Mouse (Mus musculus) G1E-ER4 (cell line): ENCODE results near the gene Irgc1. TPM values are rescaled to one million over a fixed set of nuclear protein-coding genes. Genes with fewer than 3 reads are reported as not detected.

ENCODE experiments used
- GATA1 ChIP-seq: IDR thresholded peaks from one replicate; pipeline ENCODE4 v1.8.0; 2012; ENCODE audit warnings: low read length, inconsistent platforms
- polyA plus RNA-seq: library from polyadenylated mRNA; stranded (reverse); fragments of >175 nt; gene quantifications from 2 replicates; pipeline ENCODE4 v1.2.3, GENCODE M21; 2012

Gene Irgc1
- polyA plus RNA-seq, 1 experiment, result 0.06 TPM

DNA sequence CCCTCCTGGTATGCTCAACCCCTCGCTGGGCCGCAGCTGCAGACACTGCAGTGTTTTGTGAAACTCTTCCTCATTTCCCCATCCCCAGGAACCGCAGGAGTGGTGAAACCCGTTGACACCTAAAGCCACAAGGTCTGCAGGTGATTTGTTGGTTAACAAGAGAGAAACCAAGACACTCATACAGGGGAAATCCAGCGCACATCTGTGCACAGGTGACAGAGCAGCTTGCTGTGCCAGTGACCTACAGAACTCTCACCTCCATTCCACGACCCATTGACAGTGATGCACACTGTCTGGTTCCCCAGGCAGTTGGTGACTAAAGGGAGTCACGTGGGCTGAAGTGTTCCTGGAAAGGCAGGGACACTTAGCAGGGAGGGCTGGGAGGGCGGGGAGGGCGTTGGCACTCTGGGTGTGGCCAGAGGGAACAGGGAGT lies 1.5 kb downstream of the Irgc1 start:
- TF ChIP-seq GATA1, result no peak

DNA sequence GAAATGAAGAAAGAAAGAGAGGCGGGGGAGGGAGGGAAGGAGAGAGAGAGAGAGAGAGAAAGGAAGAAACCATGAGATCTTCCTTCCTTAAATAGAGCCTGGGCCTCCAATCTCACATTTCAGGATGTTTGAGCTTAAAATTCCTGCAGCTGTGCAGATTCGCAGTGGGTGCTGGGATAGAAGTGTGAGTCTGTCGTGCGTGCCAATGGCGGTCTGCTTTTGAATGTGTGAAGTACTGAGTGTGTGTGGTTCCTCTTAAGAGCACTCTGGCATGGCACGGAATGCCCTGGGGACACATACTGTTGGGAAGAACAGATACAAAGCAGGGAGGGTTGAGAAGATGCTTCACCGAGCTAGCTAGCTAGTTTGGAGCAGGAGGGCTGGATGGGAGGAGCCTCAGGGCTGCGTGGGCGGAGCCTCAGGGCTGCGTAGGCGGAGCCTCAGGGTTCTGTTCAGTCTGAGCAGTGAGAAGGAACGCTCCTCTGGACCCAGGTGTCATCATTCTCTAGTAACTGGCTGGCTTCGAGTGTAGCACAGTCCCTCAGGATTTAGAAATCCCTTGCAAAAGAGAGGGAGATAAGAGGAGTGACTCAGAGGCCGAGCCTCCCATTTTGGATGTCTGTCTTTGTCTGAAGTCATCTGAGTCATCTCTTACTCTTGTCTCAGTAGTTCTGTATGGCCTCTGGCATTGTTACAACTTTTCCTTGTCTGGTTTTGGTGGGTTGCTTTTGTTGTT lies 3.1 kb downstream of the Irgc1 start:
- TF ChIP-seq GATA1, result no peak

DNA sequence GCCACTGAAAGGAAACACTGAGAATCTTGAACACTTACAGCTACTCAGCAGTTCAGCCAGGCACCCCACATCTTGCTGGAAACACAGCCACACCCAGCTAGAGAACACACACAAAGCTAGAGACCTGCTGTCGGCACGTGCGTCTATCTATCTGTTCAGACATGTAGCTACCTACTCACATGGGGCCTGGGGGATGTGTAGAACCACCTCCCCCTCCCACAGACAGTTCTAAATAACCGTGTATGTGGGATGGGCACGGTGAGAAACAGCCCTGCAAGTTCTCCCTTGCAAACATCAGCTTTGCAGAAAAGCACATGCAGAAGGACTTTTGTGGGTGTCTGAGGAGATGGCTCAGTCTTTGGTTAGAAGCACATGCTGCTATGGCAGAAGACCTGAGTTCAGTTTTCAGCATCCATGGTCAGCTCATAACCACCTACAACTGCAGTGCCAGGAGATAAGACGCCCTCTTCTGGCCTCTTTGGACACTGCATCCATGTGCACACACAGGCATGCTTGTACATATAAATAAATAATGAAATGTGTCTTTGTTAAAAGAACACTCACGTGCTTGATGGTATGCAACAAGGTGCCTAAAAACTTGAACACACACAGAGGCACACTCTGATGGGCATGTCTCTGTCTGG lies 5.3 kb downstream of the Irgc1 start:
- no peak for TF ChIP-seq GATA1

DNA sequence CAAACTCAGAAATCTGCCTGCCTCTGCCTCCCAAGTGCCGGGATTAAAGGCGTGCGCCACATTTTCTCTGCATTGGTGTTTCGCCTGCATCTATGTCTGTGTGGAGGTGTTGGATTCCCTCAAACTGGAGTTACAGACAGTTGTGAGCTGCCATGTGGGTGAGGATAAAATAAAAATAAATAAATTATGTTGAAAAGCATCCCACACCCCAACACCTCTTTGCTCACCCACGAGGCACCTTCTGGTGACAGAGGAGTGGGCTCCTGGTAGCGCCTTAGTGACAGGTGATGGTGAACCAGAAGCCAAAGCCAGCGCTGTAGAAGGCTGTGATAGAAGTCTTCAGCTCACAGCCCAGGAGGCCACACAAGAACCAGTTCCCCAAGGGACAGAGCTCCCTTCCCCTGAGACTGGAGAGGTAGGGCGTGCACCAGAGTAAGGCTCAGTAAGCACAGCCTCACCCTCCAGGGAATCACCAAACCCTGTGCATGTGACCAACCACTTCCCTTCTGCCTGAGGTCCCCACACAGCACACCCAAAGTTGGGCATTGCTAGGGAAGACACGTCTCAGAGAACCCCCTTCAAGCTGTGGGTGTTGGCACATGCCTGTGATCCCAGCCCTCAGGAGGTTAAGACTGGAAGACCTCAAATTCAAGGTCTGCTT lies 6.7 kb downstream of the Irgc1 start:
- no peak for TF ChIP-seq GATA1

DNA sequence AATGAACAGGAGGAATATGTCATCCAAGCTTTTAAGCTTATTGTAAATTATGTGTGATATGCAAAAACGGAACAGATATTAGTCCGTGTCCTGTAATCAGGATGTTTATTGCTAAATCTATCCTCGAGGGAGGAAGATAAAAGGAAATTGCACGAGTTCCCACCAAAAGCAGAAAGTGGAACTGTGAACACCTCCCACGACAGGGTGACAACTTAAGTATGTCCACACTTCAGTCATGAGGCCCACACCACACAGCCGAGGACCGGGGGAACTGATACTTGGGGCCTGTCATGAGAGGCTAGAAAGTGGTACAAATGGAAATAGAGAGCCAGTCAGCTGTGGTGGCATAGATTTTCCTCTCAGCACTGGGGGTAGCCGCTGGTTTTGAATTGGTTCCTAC lies 9.8 kb downstream of the Irgc1 start:
- TF ChIP-seq GATA1, result no peak

DNA sequence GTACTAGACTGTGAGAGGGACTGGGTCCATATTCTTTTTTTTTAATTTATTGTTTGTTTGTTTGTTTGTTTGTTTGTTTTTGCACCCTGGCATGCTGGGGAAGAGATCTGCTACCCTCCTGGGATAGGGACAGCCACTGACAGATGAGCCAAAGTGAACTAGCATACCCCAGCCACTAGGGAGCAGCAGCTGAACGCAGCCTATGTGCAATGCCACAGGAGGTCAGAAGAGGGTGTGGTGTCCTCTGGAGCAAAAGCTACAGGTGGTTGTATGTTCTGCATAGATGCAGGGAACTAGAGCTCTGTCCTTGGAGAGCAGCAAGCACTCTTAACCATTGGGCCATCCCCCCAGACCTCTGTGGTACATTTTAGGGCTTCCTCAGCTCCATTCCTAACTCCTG lies 10.3 kb downstream of the Irgc1 start:
- no peak for TF ChIP-seq GATA1

DNA sequence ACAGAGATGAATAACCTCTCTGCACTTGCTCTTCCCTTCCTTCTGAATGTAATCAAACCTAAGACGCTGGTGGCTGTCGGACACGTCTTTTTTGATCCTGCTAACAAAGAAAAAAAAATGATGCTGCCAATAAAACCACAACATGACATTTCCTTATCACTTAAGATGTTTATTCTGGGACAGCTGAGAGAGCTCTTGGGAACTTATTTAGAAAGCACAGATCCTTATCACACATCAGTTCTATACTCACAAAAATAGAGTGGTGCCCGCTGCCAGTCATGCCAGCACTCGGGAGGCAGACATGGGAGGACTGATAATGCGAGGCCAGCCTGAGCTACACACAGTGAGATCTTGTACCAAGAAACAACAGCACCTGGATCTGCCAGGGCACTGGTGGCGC lies 12.2 kb downstream of the Irgc1 start:
- TF ChIP-seq GATA1, result no peak

DNA sequence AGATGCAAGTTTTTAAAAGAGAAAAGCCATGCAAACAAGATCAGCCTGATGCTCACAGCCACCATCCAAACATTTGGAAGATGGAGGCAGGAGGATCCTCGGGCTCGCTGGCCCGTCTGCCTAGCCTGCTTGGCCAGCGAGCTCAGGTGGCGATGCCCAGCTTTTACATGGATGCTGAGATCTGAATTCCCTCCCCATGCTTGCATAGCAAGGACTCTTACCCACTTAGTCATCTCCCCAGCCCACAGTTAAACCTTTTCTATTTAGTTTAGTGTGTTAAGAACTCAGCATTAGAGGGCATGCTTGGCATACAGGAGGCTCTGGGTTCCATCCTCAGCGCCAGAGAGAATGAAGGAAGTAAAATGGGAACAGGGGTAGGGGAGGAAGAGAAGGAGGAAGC lies 12.9 kb downstream of the Irgc1 start:
- no peak for TF ChIP-seq GATA1

DNA sequence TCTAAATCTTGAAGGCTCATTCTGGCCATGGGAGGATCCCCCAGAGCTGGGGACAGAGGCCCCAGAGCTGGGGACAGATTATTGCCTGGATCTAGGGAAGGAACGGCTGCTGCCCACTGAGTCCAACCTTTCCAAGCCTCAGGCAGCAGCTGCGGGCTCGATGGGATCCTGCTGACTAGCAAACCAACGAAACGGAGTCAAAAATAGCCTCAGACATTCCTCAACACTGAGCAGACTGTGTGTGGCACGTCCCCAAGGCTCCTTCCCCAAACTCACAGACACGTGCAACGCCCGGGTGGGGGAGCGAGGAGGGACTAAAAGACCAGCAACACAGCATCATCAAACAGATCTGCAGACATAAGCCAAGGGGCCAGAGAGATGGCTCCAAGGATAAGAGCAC lies 14.1 kb downstream of the Irgc1 start:
- no peak for TF ChIP-seq GATA1

DNA sequence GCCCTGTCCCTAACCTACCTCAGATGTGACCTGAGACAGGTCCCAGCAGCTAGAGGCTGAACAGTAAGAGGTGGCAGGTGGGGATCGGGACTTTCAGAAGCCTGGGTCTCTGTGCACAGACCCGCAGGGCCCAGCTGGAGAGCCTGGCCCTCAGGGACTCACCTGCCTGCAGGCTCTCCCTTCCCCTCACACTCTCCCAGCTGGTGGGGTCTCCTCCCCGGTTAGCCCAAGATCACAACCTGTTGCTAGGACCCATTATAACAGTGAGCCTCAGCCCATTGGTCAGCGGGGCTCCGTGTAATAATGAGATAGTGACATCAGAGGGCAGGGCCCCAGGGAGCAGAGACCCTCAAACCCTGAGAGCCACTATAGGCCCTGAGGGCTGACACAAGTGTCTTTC lies 16.8 kb downstream of the Irgc1 start:
- no peak for TF ChIP-seq GATA1

DNA sequence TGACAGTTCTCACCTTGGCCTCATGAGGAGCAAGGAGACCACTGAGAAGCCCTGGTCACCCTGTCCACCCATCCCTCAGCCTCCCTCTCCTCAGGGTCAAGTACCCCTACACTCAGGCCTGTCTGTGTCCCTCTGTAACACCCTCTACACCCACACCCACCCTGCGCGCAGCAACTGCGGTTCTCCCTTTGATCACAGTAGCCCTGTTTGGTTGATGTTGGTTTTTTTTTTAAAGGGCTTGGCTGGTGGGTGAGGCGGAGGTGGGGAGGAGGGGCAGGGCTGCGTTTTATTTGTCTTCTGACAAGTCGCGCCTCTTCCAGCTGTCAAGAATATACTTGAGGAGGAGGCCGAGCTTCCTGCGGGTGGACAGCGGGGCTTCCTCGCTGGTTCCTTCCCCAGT lies 20.4 kb downstream of the Irgc1 start:
- TF ChIP-seq GATA1, result no peak

DNA sequence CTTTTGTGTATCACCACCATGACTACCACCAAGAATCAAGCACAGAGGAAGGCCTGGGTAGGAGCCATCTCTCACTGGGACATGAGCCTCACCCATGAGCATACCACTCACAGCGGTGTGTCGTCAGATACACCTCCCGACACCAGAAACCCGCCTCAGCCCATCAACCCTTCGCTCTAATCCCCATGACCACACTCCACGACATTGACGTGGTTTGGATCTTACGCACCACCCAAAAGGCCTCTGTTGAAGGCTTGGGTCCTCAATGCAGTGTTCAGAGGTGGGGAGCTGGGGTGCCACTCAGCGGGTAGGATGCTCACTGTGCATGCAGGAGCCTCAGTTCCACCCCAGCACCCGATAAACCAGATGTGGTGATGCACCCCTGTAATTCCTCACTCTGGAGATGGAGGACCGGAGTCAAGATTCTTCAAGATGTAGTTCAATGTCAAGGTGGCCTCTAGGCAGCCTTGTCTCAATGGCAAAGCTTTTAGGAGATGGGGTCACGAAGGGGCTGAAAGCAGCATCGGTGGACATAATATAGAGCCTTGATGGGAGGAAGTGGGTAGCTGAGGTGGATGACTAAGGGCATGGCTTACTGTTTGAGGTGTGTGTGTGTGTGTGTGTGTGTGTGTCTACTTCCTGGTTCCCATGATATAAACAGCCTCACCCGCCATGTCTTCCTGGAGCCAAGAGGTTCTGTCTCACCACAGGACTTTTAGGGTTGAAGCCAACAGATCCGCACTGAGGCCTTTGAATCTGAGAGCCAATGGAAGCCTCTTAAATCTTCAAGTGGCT lies 21.3 kb downstream of the Irgc1 start:
- TF ChIP-seq GATA1, result no peak

DNA sequence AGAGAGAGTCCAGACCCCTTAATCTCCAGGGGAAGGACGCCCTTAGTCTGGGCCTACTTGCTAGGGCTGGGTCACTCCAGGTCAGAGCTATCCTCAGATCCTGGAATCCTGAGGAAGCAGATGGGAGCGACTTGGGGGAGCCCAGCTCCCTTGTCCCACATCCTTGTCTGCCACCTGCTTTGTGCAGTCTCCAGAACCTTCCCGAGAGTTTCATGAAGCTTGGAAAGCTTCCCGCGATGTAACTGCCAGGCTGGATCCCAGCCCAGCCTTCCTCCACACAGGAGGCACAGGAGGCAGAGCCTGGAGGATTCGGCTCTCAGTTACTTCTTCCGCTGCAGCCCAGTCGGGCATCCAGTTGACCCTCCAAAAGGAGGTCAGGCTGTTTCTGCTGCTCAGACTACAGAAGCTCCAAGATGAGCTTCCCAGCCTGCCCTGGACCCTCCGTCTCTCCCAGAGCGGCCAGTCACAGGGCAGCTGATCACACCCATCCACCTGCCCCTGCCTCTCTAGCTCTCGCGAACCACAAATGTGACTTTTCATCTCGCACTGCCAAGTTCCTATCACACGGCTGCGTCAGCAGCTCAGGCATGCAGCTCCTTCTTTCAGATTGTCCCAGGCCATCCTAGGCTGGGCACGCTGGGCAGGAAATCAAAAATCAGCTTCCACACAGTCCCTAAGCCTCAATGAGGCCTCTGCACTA lies 22.5 kb downstream of the Irgc1 start:
- no peak for TF ChIP-seq GATA1

DNA sequence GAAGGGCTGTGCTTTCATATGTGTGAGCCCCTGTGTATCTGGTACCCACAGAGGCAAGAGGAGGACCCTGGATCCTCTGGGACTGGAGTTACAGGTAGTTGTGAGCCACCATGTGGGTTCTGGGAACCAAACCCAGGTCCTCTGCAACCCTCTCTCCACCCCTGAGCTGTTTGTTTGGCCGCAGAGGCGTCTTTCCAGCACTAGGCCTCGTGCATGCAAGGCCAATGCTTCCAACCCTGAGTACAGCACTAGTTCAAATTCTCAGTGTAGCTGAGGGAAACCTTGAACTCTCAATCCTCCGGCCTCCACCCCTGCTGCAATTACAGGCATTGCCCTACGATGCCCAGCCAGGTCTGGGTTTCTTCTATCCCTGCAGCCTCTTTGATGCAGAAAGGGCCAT lies 23.4 kb downstream of the Irgc1 start:
- TF ChIP-seq GATA1, result no peak

DNA sequence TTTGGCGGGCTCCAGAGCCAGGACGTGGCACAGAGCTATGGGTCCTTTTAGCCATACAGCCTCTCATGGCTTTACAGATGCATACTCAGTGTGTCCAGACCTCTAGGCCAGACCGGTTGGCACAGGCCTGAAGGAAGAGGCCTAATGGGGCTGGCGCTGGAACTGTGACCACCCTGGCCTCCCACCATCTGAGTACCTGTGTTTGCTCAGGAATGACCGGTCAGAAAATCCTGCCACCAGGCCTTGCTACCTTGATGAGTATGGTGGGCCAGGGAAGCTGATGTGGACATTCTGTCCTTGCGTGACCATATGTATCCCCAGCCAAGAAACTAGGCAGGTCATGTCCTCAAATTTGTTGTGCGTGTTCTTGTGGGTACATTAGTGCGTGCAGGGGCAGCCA lies 24.9 kb downstream of the Irgc1 start:
- TF ChIP-seq GATA1, result no peak

DNA sequence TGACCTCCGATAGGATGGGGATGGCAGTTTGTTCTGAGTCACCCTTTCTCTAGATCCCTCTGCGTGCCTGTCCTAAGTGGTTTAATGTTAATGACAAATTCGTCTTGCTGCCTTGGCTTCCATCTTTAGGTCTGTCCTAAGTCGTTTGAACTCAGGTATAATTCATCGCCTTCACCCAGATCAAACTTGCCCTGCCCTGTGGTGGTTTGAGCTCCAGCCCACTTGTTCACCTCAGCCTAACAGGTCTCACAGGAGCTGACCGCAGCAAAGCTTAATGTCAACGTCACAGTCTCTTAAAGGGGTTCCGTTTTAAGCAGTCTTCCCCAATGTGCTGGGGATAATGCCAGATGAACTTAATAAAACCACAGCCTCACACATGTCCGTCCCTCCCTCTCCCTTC lies 26.2 kb downstream of the Irgc1 start:
- TF ChIP-seq GATA1, result no peak
